In genomic region chr17:25272951-25273705, GRCm38 (mm10) we compare ENCODE assay signal across 8 mouse cellular contexts. TPM values are rescaled to one million over a fixed set of nuclear protein-coding genes. Genes with fewer than 3 reads are reported as not detected.
DNase-seq lines count a peak whose midpoint lies in the region; ATAC-seq and TF ChIP-seq lines count a peak whose summit lies in the region.

No protein-coding gene starts in this region.

- H3K27ac ChIP-seq in embryonic facial prominence, embryonic 14.5 days (replicated peaks; ENCODE audit: low read depth, low read length) = peak overlapping the region; percentile 99
- H3K27ac ChIP-seq in heart, embryonic 14.5 days (replicated peaks in 1 of 2; ENCODE audit: control insufficient read depth in 1 of 2, insufficient read depth in 1 of 2, low read depth in 2 of 2, low read length in 2 of 2) = peak overlapping the region; percentile 99
- H3K27ac ChIP-seq in liver, embryonic 13.5 days = peak overlapping the region; percentile 94
- peak overlapping the region; percentile 97 for H3K27ac ChIP-seq in stomach, embryonic 14.5 days (ENCODE audit: low read length)

- ATAC-seq in embryonic facial prominence, embryonic 14.5 days (ENCODE audit: low read depth) = peak; percentile 94
- peak; percentile 91 for ATAC-seq in heart, embryonic 14.5 days (ENCODE audit: insufficient number of reproducible peaks, insufficient read depth, low FRiP score, low read depth)
- ATAC-seq in liver, embryonic 13.5 days (ENCODE audit: low read depth) = peak; percentile 83
- ATAC-seq in stomach, embryonic 14.5 days (ENCODE audit: insufficient number of reproducible peaks, insufficient read depth, low FRiP score, low read depth) = peak; percentile 92

- peak; percentile 95 for TF ChIP-seq POLR2A in myocyte (IDR thresholded peaks at IDR 0.05; ENCODE audit: insufficient read length, low read depth)

- peak overlapping the region; percentile 97 for H3K4me2 ChIP-seq in embryonic facial prominence, embryonic 14.5 days (ENCODE audit: low read depth, low read length)
- H3K4me2 ChIP-seq in heart, embryonic 14.5 days (ENCODE audit: low read length) = peak overlapping the region; percentile 98
- peak overlapping the region; percentile 95 for H3K4me2 ChIP-seq in liver, embryonic 13.5 days
- peak overlapping the region; percentile 95 for H3K4me2 ChIP-seq in myocyte (ENCODE audit: low read depth)
- H3K4me2 ChIP-seq in stomach, embryonic 14.5 days (replicated peaks; ENCODE audit: low read depth, low read length) = peak overlapping the region; percentile 100

- peaks cover 36% of the 10 kb centered on the region for H3K36me3 ChIP-seq in C2C12 (ENCODE audit: control insufficient read depth, insufficient read depth)
- H3K36me3 ChIP-seq in embryonic facial prominence, embryonic 14.5 days (ENCODE audit: control insufficient read depth, insufficient read depth, low read length) = peaks cover 29% of the 10 kb centered on the region
- H3K36me3 ChIP-seq in heart, embryonic 14.5 days (ENCODE audit: control insufficient read depth, insufficient read depth, low read length) = peaks cover 27% of the 10 kb centered on the region
- peaks cover 38% of the 10 kb centered on the region for H3K36me3 ChIP-seq in liver, embryonic 13.5 days
- peaks cover 10% of the 10 kb centered on the region for H3K36me3 ChIP-seq in myocyte (ENCODE audit: control insufficient read depth, insufficient read depth)
- H3K36me3 ChIP-seq in stomach, embryonic 14.5 days (ENCODE audit: control insufficient read depth, insufficient read depth, low read length) = peaks cover 20% of the 10 kb centered on the region

- H3K79me3 ChIP-seq in C2C12 (ENCODE audit: low read depth) = peaks cover 50% of the 10 kb centered on the region

- WGBS in embryonic facial prominence, embryonic 14.5 days = under 1% methylated on average over 61 of the region's 92 CpGs
- under 1% methylated on average over 64 of the region's 92 CpGs for WGBS in heart, embryonic 14.5 days
- under 1% methylated on average over 85 of the region's 92 CpGs for WGBS in liver, embryonic 13.5 days (ENCODE audit: insufficient replicate concordance)
- under 1% methylated on average over 85 of the region's 92 CpGs for WGBS in stomach, embryonic 14.5 days

- peaks cover 14% of the 10 kb centered on the region for H3K4me1 ChIP-seq in embryonic facial prominence, embryonic 14.5 days (ENCODE audit: control insufficient read depth, insufficient read depth, low read length)
- H3K4me1 ChIP-seq in heart, embryonic 14.5 days (ENCODE audit: control insufficient read depth in 2 of 2, insufficient read depth in 2 of 2, low read length in 2 of 2) = peaks cover 18 to 35% of the 10 kb centered on the region in 2 experiments
- peaks cover 47% of the 10 kb centered on the region for H3K4me1 ChIP-seq in liver, embryonic 13.5 days (replicated peaks)
- H3K4me1 ChIP-seq in stomach, embryonic 14.5 days (ENCODE audit: control insufficient read depth, insufficient read depth, low read length) = peaks cover 20% of the 10 kb centered on the region

- TF ChIP-seq CTCF in C2C12 (IDR thresholded peaks at IDR 0.05; ENCODE audit: control insufficient read depth, insufficient read depth, insufficient read length) = no peak

- H3K27me3 ChIP-seq in C2C12 (ENCODE audit: control insufficient read depth, insufficient read depth, insufficient read length) (peaks cover 16% of the 10 kb centered on the region), myocyte (ENCODE audit: control insufficient read depth, insufficient read depth, insufficient read length) (peaks cover 4% of the 10 kb centered on the region)
- H3K27me3 ChIP-seq in embryonic facial prominence, embryonic 14.5 days (replicated peaks; ENCODE audit: control insufficient read depth, insufficient read depth, low read length) = no peaks in the 10 kb centered on the region
- H3K27me3 ChIP-seq in heart, embryonic 14.5 days (ENCODE audit: control insufficient read depth, insufficient read depth, low read length) = no peaks in the 10 kb centered on the region
- H3K27me3 ChIP-seq in liver, embryonic 13.5 days = no peaks in the 10 kb centered on the region
- H3K27me3 ChIP-seq in stomach, embryonic 14.5 days (ENCODE audit: control insufficient read depth, insufficient read depth, low read length) = no peaks in the 10 kb centered on the region

- peak; percentile 91 for DNase-seq in adrenal gland, postnatal 14 days
- DNase-seq in embryonic facial prominence, embryonic 14.5 days (ENCODE audit: low spot score) = peak; percentile 96
- peak; percentile 89 to 90 for DNase-seq in kidney, postnatal 36 days
- peak; percentile 84 for DNase-seq in liver, embryonic 13.5 days

- H3K79me2 ChIP-seq in C2C12 (ENCODE audit: control insufficient read depth, insufficient read depth) = peaks cover 51% of the 10 kb centered on the region
- peaks cover 50% of the 10 kb centered on the region for H3K79me2 ChIP-seq in myocyte (ENCODE audit: control insufficient read depth, insufficient read depth)

- H3K4me3 ChIP-seq in C2C12 (ENCODE audit: insufficient read depth, poor library complexity, severe bottlenecking) = peak overlapping the region; percentile 99
- peak overlapping the region; percentile 99 for H3K4me3 ChIP-seq in embryonic facial prominence, embryonic 14.5 days (ENCODE audit: low read depth, low read length)
- H3K4me3 ChIP-seq in heart, embryonic 14.5 days (ENCODE audit: control insufficient read depth in 1 of 2, insufficient read depth in 1 of 2, low read depth in 1 of 2, low read length in 2 of 2) = peak overlapping the region; percentile 97 to 99
- H3K4me3 ChIP-seq in liver, embryonic 13.5 days (replicated peaks) = peak overlapping the region; percentile 100
- peak overlapping the region; percentile 100 for H3K4me3 ChIP-seq in myocyte
- peak overlapping the region; percentile 98 for H3K4me3 ChIP-seq in stomach, embryonic 14.5 days (ENCODE audit: low read depth, low read length)

- peak overlapping the region; percentile 100 for H3K9ac ChIP-seq in embryonic facial prominence, embryonic 14.5 days (ENCODE audit: low read depth, low read length)
- peak overlapping the region; percentile 100 for H3K9ac ChIP-seq in heart, embryonic 14.5 days (ENCODE audit: low read length)
- peak overlapping the region; percentile 99 for H3K9ac ChIP-seq in liver, embryonic 13.5 days
- H3K9ac ChIP-seq in stomach, embryonic 14.5 days (replicated peaks; ENCODE audit: low read depth, low read length) = peak overlapping the region; percentile 100

- no peaks in the 10 kb centered on the region for H3K9me3 ChIP-seq in embryonic facial prominence, embryonic 14.5 days (ENCODE audit: control insufficient read depth, low read length)
- H3K9me3 ChIP-seq in heart, embryonic 14.5 days (ENCODE audit: control insufficient read depth, low read length) = no peaks in the 10 kb centered on the region
- H3K9me3 ChIP-seq in liver, embryonic 13.5 days (replicated peaks) = no peaks in the 10 kb centered on the region
- H3K9me3 ChIP-seq in stomach, embryonic 14.5 days (ENCODE audit: control insufficient read depth, low read depth, low read length) = no peaks in the 10 kb centered on the region

- peak overlapping the region; percentile 98 for H3ac ChIP-seq in C2C12 (ENCODE audit: control insufficient read depth, insufficient read length, low read depth)
- peak overlapping the region; percentile 87 for H3ac ChIP-seq in myocyte (ENCODE audit: control insufficient read depth, insufficient read length)

RNA-seq across cellular contexts. Expression of gene Ube2i, which starts 1.3 kb away (rescaled TPM):
- polyA plus RNA-seq in C2C12 (2012; fragmentation: generic; extraction: Trizol) (405 TPM), myocyte (2012; fragmentation: generic; extraction: Trizol) (246 TPM)
- 232 and 245 TPM in 2 replicates for total RNA-seq in adrenal gland, postnatal 14 days (2021)
- 482 and 517 TPM in 2 replicates for polyA plus RNA-seq in embryonic facial prominence, embryonic 14.5 days (2014; fragmentation: Nextera tagmentation; extraction: Ambion mirVana)
- 341 and 365 TPM in 2 replicates for polyA plus RNA-seq in heart, embryonic 14.5 days (2014; fragmentation: Nextera tagmentation; extraction: Ambion mirVana)
- polyA plus RNA-seq in liver, embryonic 13.5 days (2015; fragmentation: Nextera tagmentation; extraction: Ambion mirVana) = 333 and 391 TPM in 2 replicates
- polyA plus RNA-seq in stomach, embryonic 14.5 days (2014; fragmentation: Nextera tagmentation; extraction: Ambion mirVana) = 592 and 600 TPM in 2 replicates

RNA-seq across cellular contexts. Expression of gene Baiap3, which starts 17.0 kb away (rescaled TPM):
- polyA plus RNA-seq in C2C12 (2012; fragmentation: generic; extraction: Trizol) (0.16 TPM), myocyte (2012; fragmentation: generic; extraction: Trizol) (0.01 TPM)
- 12.1 and 12.6 TPM in 2 replicates for total RNA-seq in adrenal gland, postnatal 14 days (2021)
- 0.42 and 1.1 TPM in 2 replicates for polyA plus RNA-seq in embryonic facial prominence, embryonic 14.5 days (2014; fragmentation: Nextera tagmentation; extraction: Ambion mirVana)
- polyA plus RNA-seq in heart, embryonic 14.5 days (2014; fragmentation: Nextera tagmentation; extraction: Ambion mirVana) = 0.76 TPM in 1 of 2 replicates, not detected in the other
- 0.12 and 0.25 TPM in 2 replicates for polyA plus RNA-seq in liver, embryonic 13.5 days (2015; fragmentation: Nextera tagmentation; extraction: Ambion mirVana)
- 2.3 and 3.9 TPM in 2 replicates for polyA plus RNA-seq in stomach, embryonic 14.5 days (2014; fragmentation: Nextera tagmentation; extraction: Ambion mirVana)

RNA-seq across cellular contexts. Expression of gene Prss34, which starts 25.1 kb away (rescaled TPM):
- not detected for polyA plus RNA-seq in C2C12 (2012; fragmentation: generic; extraction: Trizol)
- 1.2 and 1.3 TPM in 2 replicates for total RNA-seq in adrenal gland, postnatal 14 days (2021)
- 3.1 and 4.4 TPM in 2 replicates for polyA plus RNA-seq in embryonic facial prominence, embryonic 14.5 days (2014; fragmentation: Nextera tagmentation; extraction: Ambion mirVana)
- polyA plus RNA-seq in heart, embryonic 14.5 days (2014; fragmentation: Nextera tagmentation; extraction: Ambion mirVana) = 0.16 and 0.27 TPM in 2 replicates
- polyA plus RNA-seq in liver, embryonic 13.5 days (2015; fragmentation: Nextera tagmentation; extraction: Ambion mirVana) = 0.82 and 1.2 TPM in 2 replicates
- polyA plus RNA-seq in myocyte (2012; fragmentation: generic; extraction: Trizol) = not detected
- 0.33 and 0.35 TPM in 2 replicates for polyA plus RNA-seq in stomach, embryonic 14.5 days (2014; fragmentation: Nextera tagmentation; extraction: Ambion mirVana)

RNA-seq across cellular contexts. Expression of gene Tsr3, which starts 33.2 kb away (rescaled TPM):
- polyA plus RNA-seq in C2C12 (2012; fragmentation: generic; extraction: Trizol) (39.3 TPM), myocyte (2012; fragmentation: generic; extraction: Trizol) (44.7 TPM)
- 20.4 and 22.9 TPM in 2 replicates for total RNA-seq in adrenal gland, postnatal 14 days (2021)
- polyA plus RNA-seq in embryonic facial prominence, embryonic 14.5 days (2014; fragmentation: Nextera tagmentation; extraction: Ambion mirVana) = 39.1 and 48.7 TPM in 2 replicates
- polyA plus RNA-seq in heart, embryonic 14.5 days (2014; fragmentation: Nextera tagmentation; extraction: Ambion mirVana) = 25.3 TPM in 2 replicates
- polyA plus RNA-seq in liver, embryonic 13.5 days (2015; fragmentation: Nextera tagmentation; extraction: Ambion mirVana) = 24.2 and 27.6 TPM in 2 replicates
- polyA plus RNA-seq in stomach, embryonic 14.5 days (2014; fragmentation: Nextera tagmentation; extraction: Ambion mirVana) = 41.1 and 42.4 TPM in 2 replicates

RNA-seq across cellular contexts. Expression of gene Gnptg, which starts 33.2 kb away (rescaled TPM):
- polyA plus RNA-seq in C2C12 (2012; fragmentation: generic; extraction: Trizol) (22.7 TPM), myocyte (2012; fragmentation: generic; extraction: Trizol) (26.5 TPM)
- total RNA-seq in adrenal gland, postnatal 14 days (2021) = 34.3 and 35.7 TPM in 2 replicates
- polyA plus RNA-seq in embryonic facial prominence, embryonic 14.5 days (2014; fragmentation: Nextera tagmentation; extraction: Ambion mirVana) = 32.4 and 34.9 TPM in 2 replicates
- 23.8 and 25.9 TPM in 2 replicates for polyA plus RNA-seq in heart, embryonic 14.5 days (2014; fragmentation: Nextera tagmentation; extraction: Ambion mirVana)
- 21.4 and 21.5 TPM in 2 replicates for polyA plus RNA-seq in liver, embryonic 13.5 days (2015; fragmentation: Nextera tagmentation; extraction: Ambion mirVana)
- polyA plus RNA-seq in stomach, embryonic 14.5 days (2014; fragmentation: Nextera tagmentation; extraction: Ambion mirVana) = 44.3 and 44.4 TPM in 2 replicates

Comparison
In these comparisons a context has a peak if more than half of its experiments do, and no peak if none do; other contexts are left out.
1. Peak in every context shown above with its lines: DNase-seq, ATAC-seq, H3K4me3 ChIP-seq and H3K27ac ChIP-seq.